Mouse (Mus musculus) liver (tissue): ENCODE measurements around the gene Zdhhc1.

Experiments
- DNase-seq: peaks from one replicate; pipeline ENCODE4 v3.0.0-alpha.2; 2020; ENCODE audit warnings: mixed read lengths

Zdhhc1 gene

DNA sequence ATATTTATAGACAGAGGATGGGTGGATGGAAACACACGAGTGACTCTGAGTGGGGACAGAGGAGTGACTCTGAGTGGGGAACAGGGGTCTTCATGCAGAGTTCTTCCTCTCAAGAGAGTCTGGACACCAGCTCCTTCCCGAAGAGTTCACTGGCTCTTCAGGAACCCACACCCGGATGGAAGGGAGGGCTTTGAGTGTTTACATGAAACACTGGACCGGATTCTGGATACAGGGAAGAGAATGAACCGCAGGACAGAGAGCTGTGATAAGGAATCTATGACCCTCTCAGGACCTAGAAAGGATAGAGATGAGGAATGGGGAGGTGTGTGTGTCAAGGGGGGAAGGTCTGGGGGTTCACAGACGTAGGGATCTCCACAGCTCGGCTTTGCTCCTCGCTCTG, 20.6 kb upstream of the Zdhhc1 start:
- DNase-seq = no peak

DNA sequence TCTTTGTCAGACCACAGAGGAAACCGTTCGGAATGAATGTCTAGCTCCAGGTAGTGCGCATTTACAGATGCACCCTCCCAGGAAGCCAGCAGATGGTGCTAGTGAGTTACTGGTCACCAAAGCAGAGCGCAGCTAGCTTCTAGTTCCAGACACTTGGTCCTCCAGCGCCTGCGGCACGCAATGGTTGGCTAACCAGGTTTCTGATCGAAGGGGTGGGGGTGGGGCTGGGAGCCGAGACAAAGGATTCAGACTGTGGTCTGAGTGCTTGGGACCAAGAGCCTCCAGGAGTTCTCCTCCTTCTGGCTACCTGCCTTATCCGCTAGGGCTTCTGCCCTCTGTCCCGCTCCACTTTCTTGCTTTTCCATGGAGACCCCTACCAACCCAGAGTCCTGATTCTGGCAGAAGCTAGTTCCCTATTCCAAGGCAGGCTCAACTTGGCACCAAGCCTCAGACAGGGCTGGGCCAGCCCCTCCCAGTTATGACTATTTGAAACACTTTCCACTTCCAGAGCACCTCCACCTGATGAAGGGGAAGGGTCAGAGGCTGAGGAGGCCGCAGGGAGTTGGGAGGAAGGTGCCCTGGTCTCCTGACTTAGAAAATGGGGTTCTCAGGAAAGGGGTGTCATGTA, 19.4 kb upstream of the Zdhhc1 start:
- peak; percentile 78 for DNase-seq

DNA sequence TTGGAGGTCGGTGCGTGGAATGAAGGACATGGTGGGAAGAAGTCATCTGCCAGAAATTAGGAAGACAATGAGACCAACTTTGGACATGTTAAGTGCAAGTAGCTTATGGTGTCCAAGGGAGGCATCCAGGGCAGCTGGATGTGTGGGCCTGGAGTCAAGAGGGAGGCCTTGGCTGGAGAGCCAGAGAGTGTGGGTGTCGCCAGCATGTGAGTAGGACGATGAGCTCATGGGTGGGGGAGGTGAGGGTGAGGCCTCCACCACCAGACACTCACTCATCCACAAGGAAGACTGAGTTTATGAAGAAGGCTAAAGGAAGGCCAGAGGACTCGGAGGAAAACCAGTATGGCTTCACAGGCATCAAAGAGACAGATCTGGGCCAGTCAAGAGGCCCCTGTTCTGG, 18.0 kb upstream of the Zdhhc1 start:
- no peak for DNase-seq

DNA sequence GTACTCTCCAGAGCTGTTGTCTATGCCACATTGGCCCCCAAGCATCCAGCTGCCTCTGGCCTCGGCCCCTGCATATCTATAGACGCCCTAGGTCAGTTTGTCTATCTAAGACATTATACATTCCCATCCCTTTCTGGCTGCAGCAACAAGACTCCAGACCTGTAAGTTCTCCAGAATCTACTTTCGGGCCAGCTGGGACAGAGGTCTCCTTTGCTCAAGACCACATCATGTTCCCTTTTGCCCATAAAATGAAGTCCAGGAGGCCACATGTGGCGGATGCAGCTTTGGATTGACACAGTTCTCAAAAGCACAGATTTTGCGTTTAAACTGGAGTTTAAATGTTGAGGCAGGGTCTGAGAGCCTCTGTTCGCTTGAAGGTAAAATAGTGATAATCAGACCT, 17.5 kb upstream of the Zdhhc1 start:
- DNase-seq = no peak

- no peak for DNase-seq
These were observed 13.5 kb upstream of the Zdhhc1 start for GRCm38 (mm10) chr8:105509997-105510735.

DNA sequence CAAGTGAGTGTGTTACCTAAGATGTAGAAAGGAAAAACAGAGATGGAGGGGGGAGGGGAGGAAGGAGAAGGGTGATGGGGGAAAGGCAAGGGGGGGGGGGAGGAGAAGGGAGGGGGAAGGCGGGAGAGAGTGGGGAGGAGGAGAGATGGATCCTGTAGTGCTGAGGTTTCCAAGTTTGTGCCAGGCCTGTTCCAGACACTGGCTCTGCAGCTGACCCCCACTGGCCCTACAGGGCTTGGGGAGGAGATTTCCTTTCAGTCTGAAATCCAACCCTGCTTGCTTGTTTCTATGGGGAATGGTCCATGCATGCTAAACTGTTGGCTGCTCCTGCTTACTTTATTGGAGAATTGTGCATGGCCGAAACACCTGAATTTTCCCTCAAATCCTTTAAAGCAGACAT, 12.1 kb upstream of the Zdhhc1 start:
- no peak for DNase-seq

GRCm38 (mm10) chr8:105506977-105507376, 10.3 kb upstream of the Zdhhc1 start:
- no peak for DNase-seq

DNA sequence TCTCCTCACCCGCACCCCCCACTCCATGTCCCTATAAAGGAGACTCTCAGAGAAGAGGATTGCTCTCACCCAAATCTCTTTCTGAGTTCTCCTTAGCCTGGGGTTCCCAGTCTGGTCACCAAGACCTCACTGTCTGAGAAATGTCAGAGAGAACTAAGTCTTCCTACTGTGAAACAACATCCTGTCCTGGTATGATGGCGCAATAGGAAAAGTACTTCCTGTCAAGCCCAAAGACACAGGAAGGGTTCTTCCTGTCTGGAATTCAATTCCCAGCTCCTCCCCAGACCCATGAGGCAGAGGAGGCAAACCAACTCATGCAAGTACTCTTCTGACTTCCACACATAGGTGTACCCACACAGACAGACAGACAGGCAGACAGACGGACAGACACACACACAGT, 7.9 kb upstream of the Zdhhc1 start:
- DNase-seq = no peak

GRCm38 (mm10) chr8:105499787-105500186, 3.1 kb upstream of the Zdhhc1 start:
- DNase-seq = no peak

DNA sequence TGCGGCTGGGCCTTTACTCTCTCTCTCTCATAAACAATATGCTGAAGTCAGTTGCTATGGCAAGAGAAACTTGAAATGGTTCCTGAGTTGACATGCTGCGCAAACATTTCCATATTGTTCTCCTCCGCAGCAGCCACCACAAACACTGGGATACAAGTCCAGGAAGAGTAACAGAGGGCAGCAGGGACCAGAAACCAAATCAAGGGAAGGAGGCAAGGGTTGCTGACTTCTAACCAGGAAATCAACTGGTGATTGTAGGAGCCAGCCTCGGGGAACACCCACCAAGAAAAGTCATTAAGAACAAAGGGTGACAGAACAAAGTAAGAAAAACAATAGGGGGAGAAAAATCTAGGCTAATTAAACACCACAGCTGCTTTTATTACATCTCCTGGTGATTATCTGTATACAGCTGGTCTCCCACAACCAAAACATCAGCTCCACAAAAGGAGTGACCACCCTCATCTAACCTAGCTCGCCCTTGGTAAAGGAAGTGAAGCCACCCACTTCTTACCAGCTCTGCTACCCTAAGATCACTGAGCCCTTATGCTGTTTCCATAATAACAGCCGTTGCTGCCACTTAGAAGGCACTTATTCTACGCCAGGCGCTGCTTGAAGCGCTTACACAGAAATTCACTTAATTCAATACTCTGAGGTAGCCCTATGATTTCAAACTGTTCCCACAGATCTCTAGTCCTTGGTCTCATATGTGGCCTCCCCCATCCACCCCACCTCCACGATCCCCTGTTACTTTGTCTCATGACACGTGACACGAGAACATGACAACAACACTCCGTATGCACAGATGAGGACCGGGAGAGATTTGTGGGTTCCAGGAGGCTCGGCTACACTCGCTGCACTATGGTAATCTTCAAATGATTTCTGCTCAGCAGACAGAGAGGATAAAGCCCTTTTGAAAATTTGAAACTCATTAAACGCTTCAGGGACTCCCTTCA, 1.1 kb downstream of the Zdhhc1 start:
- DNase-seq = no peak

DNA sequence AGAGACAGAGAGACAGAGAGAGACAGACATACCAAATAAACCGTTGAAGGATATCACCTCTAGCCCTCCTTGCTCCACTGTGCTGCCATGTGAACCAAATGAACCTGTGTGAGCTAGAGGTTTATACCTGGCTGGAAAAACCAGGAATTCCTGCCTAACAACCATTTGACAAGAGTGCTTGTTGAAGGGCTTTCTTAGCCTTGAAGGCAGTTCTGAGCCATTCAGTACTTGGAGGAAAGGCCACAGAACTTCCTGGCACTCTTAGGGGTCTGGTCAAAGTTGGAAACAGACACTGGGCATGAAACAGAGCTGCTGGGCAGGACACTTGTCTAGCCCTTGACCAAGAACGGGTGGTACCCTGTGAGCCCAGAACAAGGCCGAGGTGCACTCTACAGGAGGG, 2.1 kb downstream of the Zdhhc1 start:
- no peak for DNase-seq

DNA sequence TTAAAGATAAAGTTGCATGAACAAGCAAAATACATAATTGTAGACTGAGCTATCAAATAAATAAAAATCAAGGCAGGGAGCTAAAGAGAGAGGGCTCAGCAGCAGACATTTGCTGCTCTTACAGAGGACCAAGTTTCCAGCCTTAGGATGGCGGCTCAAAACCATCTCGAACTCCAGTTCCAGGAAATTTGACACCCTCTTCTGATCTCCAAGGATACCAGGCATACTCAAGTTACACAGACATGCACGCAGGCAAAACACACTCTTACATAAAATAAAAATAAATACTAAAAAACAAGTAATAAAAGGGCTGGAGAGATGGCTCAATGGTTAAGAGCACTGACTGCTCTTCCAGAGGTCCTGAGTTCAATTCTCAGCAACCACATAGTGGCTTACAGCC, 3.2 kb downstream of the Zdhhc1 start:
- no peak for DNase-seq

- DNase-seq = no peak
These were observed 7.4 kb downstream of the Zdhhc1 start for GRCm38 (mm10) chr8:105489281-105489680.

DNA sequence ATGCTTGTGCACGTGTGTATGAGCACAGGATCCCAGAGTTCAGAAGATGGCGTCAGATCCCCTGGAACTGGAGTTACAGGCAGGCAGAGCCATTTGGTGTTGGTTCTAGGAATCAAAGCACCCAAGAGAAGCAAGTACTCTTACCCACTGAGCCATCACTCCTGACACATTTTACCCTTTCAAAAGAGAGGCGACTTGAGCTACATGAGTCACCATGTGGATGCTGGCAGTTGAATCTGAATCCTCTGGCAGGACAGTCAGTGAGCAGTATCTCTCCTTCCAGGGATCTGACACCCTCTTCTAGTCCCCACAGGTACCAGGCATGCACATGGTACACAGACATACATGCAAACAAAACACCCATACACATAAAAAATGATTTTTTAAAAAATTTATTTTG, 8.6 kb downstream of the Zdhhc1 start:
- DNase-seq = no peak

DNA sequence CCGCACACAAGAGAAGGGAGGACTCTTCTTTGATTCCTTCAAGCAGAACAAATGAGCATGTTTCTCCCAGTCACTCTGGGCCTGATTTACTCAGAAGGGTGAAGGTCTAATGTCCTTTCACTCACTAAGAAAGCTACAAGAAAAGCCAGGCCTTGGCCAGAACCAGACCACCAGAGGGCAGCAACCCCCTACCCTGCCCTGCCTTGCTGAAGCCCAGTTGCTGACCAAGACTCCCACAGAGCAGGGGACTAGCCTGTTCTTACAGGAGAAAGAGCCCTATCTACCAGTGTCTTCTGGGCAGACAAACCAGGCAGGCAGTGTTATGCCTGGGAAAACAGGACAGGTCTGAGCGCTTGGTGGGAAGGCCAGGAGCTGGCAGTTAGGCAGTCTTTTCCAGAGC, 12.3 kb downstream of the Zdhhc1 start:
- DNase-seq = peak; percentile 59

DNA sequence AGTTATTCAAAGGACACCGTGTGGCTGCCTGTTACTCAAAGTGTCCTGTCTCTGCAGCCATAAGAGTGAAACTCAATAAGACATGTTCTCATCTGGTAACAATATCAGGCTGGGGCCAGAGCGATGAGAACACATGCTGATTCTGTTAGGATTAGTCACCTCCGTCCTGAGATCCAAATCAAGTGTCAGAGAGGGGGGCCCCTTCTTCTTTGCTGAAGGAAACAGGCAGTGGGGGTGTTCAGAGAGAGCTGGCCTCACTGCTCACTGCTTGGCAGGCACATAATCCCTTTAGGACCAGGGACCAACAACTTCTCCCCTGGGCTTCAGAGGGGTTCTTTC, 12.7 kb downstream of the Zdhhc1 start:
- DNase-seq = no peak

GRCm38 (mm10) chr8:105483212-105484029, 13.3 kb downstream of the Zdhhc1 start:
- peak; percentile 44 for DNase-seq

GRCm38 (mm10) chr8:105482123-105482522, 14.6 kb downstream of the Zdhhc1 start:
- no peak for DNase-seq

- DNase-seq = peak; percentile 61
These were observed 15.2 kb downstream of the Zdhhc1 start for GRCm38 (mm10) chr8:105481453-105481852.

GRCm38 (mm10) chr8:105481013-105481412, 15.7 kb downstream of the Zdhhc1 start:
- DNase-seq = no peak

GRCm38 (mm10) chr8:105477792-105478191, 18.9 kb downstream of the Zdhhc1 start:
- no peak for DNase-seq

DNA sequence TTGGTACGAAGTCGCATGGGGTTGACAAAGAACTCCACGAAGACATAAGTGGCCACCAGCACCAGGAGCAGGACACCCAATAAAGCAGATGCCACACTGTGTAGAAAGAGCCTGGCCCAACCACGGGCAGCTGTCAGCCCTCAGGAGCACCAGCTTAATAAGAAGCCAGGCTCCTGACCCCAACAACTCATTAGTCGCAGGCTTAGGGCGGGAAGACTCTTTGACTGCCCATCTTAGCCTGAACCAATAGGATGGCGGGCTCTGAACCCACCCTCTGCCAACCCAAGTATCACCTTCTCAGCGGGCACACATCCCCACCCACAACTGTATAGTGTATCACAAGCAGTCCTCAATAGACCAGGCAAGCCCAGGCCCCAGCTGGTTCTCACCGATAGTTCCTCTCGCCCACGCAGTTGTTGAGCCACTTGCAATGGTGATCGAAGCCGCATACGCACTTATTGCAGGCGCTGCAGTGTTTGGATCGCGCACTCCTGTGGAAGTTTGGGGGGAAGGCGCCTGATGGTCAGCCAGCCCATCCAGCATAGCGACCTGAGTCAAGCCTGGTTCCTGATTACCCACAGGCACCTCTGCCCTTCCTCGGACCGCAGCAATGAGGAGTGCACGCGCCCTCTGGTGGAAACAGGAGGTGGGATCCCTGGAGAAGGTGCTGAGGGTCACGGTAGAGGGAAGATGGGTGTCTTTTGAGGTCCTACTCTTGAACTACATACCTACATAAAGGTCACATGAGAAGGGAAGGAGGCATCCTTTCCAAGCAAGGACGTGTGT, 19.9 kb downstream of the Zdhhc1 start:
- peak; percentile 70 for DNase-seq
